7 mouse cellular contexts compared by ENCODE assay signal in genomic region chr4:102589537-102590031, GRCm38 (mm10).
DNase-seq lines count a peak whose midpoint lies in the region; ATAC-seq and TF ChIP-seq lines count a peak whose summit lies in the region.

No protein-coding gene starts in this region.

- no peaks in the 10 kb centered on the region for H3K36me3 ChIP-seq in kidney, embryonic 14.5 days (ENCODE audit: control insufficient read depth, insufficient read depth, low read length)
- no peaks in the 10 kb centered on the region for H3K36me3 ChIP-seq in liver, embryonic 14.5 days (replicated peaks; ENCODE audit: control insufficient read depth, insufficient read depth, low read depth)
- no peaks in the 10 kb centered on the region for H3K36me3 ChIP-seq in stomach, embryonic 15.5 days

- DNase-seq in ZHBTc4 (ENCODE audit: low read depth, low spot score) = peak; percentile 18
- peak; percentile 44 to 56 for DNase-seq in cerebellum, adult 2 months
- no peak for DNase-seq in liver, embryonic 14.5 days (ENCODE audit: low read depth in 3 of 3, low spot score in 3 of 3)
- DNase-seq in gastrocnemius, adult 18-20 months (ENCODE audit: low spot score) = no peak

- no peak for TF ChIP-seq EP300 in liver, embryonic 14.5 days (IDR thresholded peaks at IDR 0.05; ENCODE audit: low read depth)

- H3K4me3 ChIP-seq in cerebellum, adult 2 months (replicated peaks; ENCODE audit: insufficient read depth, low read depth, low read length) = peak overlapping the region; percentile 52
- peak overlapping the region; percentile 27 for H3K4me3 ChIP-seq in kidney, embryonic 14.5 days (ENCODE audit: low read length)
- no peak overlapping the region for H3K4me3 ChIP-seq in liver, embryonic 14.5 days (ENCODE audit: insufficient read depth in 1 of 2, low read depth in 2 of 2, low read length in 2 of 2)
- H3K4me3 ChIP-seq in stomach, embryonic 15.5 days (replicated peaks) = peak overlapping the region; percentile 25

- H3K27me3 ChIP-seq in cerebellum, adult 2 months (ENCODE audit: control insufficient read depth, insufficient read depth, low read length) = no peaks in the 10 kb centered on the region
- no peaks in the 10 kb centered on the region for H3K27me3 ChIP-seq in kidney, embryonic 14.5 days (ENCODE audit: control insufficient read depth, insufficient read depth, low read length)
- H3K27me3 ChIP-seq in liver, embryonic 14.5 days (ENCODE audit: control insufficient read depth, insufficient read depth, low read length) = no peaks in the 10 kb centered on the region
- no peaks in the 10 kb centered on the region for H3K27me3 ChIP-seq in stomach, embryonic 15.5 days (replicated peaks)

- WGBS in cerebellum, adult 2 months = 24% methylated on average over 9 of the region's 9 CpGs
- 3% methylated on average over 9 of the region's 9 CpGs for WGBS in kidney, embryonic 14.5 days
- WGBS in liver, embryonic 14.5 days (ENCODE audit: insufficient replicate concordance) = 60% methylated on average over 9 of the region's 9 CpGs
- 15% methylated on average over 9 of the region's 9 CpGs for WGBS in stomach, embryonic 15.5 days

- H3K4me1 ChIP-seq in cerebellum, adult 2 months (ENCODE audit: control insufficient read depth, insufficient read depth, low read length) = peaks cover 12% of the 10 kb centered on the region
- H3K4me1 ChIP-seq in kidney, embryonic 14.5 days (ENCODE audit: control insufficient read depth, insufficient read depth, low read length) = peaks cover 5% of the 10 kb centered on the region; the same call in 1 of the 2 replicates
- peaks cover 0 to 5% of the 10 kb centered on the region in 2 experiments; a peak in 2 of 4 replicates for H3K4me1 ChIP-seq in liver, embryonic 14.5 days (replicated peaks; ENCODE audit: control insufficient read depth in 2 of 2, insufficient read depth in 2 of 2, low read length in 1 of 2)
- 0 out of 2 replicates have a peak, but pooled peaks cover 4% of the 10 kb centered on the region for H3K4me1 ChIP-seq in stomach, embryonic 15.5 days

- no peak overlapping the region; the same call in 1 of the 2 replicates for H3K9ac ChIP-seq in kidney, embryonic 14.5 days (ENCODE audit: low read depth, low read length)
- no peak overlapping the region for H3K9ac ChIP-seq in liver, embryonic 14.5 days (replicated peaks)
- no peak overlapping the region for H3K9ac ChIP-seq in stomach, embryonic 15.5 days

- ATAC-seq in frontal cortex, adult (ENCODE audit: low TSS enrichment) = peak; percentile 48
- 0 out of 2 replicates have a peak, but pooled peaks have one; percentile 54 for ATAC-seq in kidney, embryonic 14.5 days (ENCODE audit: low FRiP score, low TSS enrichment)
- no peak for ATAC-seq in liver, embryonic 14.5 days (ENCODE audit: insufficient read depth)
- no peak for ATAC-seq in stomach, embryonic 15.5 days (ENCODE audit: insufficient read depth, low FRiP score, low read depth)

- H3K4me2 ChIP-seq in kidney, embryonic 14.5 days (replicated peaks; ENCODE audit: low read depth, low read length) = peak overlapping the region; percentile 41
- H3K4me2 ChIP-seq in liver, embryonic 14.5 days (ENCODE audit: low read depth) = peak overlapping the region; percentile 6; the same call in 1 of the 2 replicates
- H3K4me2 ChIP-seq in stomach, embryonic 15.5 days = peak overlapping the region; percentile 47

- TF ChIP-seq POLR2A in cerebellum, adult 2 months (IDR thresholded peaks at IDR 0.05; ENCODE audit: borderline replicate concordance, insufficient read depth, low read length) = no peak

- H3K9me3 ChIP-seq in kidney, embryonic 14.5 days (ENCODE audit: control insufficient read depth, low read length) = no peaks in the 10 kb centered on the region
- no peaks in the 10 kb centered on the region for H3K9me3 ChIP-seq in liver, embryonic 14.5 days (ENCODE audit: control insufficient read depth, low read length)
- no peaks in the 10 kb centered on the region for H3K9me3 ChIP-seq in stomach, embryonic 15.5 days

- TF ChIP-seq CTCF in cerebellum, adult 2 months (IDR thresholded peaks at IDR 0.05; ENCODE audit: borderline replicate concordance, insufficient read depth, low read depth, low read length) = no peak
- TF ChIP-seq CTCF in liver, embryonic 14.5 days (IDR thresholded peaks at IDR 0.05; ENCODE audit: low read depth) = no peak

- H3K27ac ChIP-seq in cerebellum, adult 2 months (ENCODE audit: insufficient read depth, low read length) = no peak overlapping the region; the same call in 1 of the 2 replicates
- H3K27ac ChIP-seq in kidney, embryonic 14.5 days (ENCODE audit: low read depth, low read length) = no peak overlapping the region
- H3K27ac ChIP-seq in liver, embryonic 14.5 days = no peak overlapping the region
- H3K27ac ChIP-seq in stomach, embryonic 15.5 days = no peak overlapping the region

Comparison
In these comparisons a context has a peak if more than half of its experiments do, and no peak if none do; other contexts are left out.
1. DNase-seq: peak in ZHBTc4 (single experiment) and cerebellum, adult 2 months (2 of 2); none in liver, embryonic 14.5 days (0 of 3) and gastrocnemius, adult 18-20 months (single experiment).
2. H3K4me3 ChIP-seq: peak in cerebellum, adult 2 months (single experiment), kidney, embryonic 14.5 days (single experiment) and stomach, embryonic 15.5 days (single experiment); none in liver, embryonic 14.5 days (0 of 2).
3. ATAC-seq: peak in frontal cortex, adult (single experiment) and kidney, embryonic 14.5 days (single experiment); none in liver, embryonic 14.5 days (single experiment) and stomach, embryonic 15.5 days (single experiment).
4. Peak in every context shown above with its lines, with median percentiles within 50 percentile points of each other: H3K4me2 ChIP-seq.